Mouse (Mus musculus): ENCODE data around the gene Idh1. TPM values are rescaled to one million over a fixed set of nuclear protein-coding genes. Genes with fewer than 3 reads are reported as not detected.

Gene Idh1
- polyA plus RNA-seq, 1 experiment, result 44.7 TPM

DNA sequence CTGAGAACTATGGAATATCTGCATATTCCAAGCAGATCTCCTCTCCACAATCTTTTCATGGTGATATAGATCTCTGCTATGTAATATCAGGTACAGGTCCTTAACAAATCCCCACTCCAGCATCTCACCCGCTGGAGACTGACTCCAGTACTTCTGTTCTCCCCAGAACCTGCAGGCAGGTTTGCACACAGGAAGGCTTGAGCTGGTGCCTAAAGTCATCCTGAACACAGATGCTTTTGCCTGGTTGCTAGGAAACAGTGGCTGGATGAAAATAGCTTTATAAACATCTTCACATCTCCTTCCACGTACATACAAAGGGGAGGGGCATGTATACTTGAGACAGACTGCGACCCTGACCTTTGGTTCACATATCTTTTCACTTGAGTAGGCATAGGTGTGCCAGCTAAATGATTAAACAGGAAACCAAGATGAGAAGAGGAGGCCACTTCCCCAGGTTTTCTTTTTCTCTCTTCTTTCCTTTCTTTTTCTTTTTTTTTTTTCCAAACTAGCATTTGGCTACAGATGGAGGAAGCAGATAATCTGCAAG lies 56.6 kb downstream of the Idh1 start:
- H3K36me3 ChIP-seq (ENCODE audit: control insufficient read depth, insufficient read depth), result no peaks in the 10 kb centered on the region
- TF ChIP-seq MYOD1 (IDR thresholded peaks at IDR 0.05; ENCODE audit: control insufficient read depth in 1 of 3, insufficient read length in 2 of 3, low read depth in 2 of 3) (no peak), TCF3 (IDR thresholded peaks at IDR 0.05; ENCODE audit: insufficient read length, low read depth) (no peak), POLR2A (IDR thresholded peaks at IDR 0.05; ENCODE audit: insufficient read length, low read depth) (no peak), MAX (IDR thresholded peaks at IDR 0.05; ENCODE audit: low read depth) (no peak), REST (IDR thresholded peaks at IDR 0.05; ENCODE audit: insufficient read depth, insufficient read length) (no peak), USF1 (IDR thresholded peaks at IDR 0.05; ENCODE audit: low read depth) (no peak)
- no peak overlapping the region for H3ac ChIP-seq (ENCODE audit: control insufficient read depth, insufficient read length)
- no peaks in the 10 kb centered on the region for H3K79me2 ChIP-seq (ENCODE audit: control insufficient read depth, insufficient read depth)
- H3K4me3 ChIP-seq, result no peak overlapping the region
- H3K4me2 ChIP-seq (ENCODE audit: low read depth), result no peak overlapping the region
- no peaks in the 10 kb centered on the region for H3K27me3 ChIP-seq (ENCODE audit: control insufficient read depth, insufficient read depth, insufficient read length)

DNA sequence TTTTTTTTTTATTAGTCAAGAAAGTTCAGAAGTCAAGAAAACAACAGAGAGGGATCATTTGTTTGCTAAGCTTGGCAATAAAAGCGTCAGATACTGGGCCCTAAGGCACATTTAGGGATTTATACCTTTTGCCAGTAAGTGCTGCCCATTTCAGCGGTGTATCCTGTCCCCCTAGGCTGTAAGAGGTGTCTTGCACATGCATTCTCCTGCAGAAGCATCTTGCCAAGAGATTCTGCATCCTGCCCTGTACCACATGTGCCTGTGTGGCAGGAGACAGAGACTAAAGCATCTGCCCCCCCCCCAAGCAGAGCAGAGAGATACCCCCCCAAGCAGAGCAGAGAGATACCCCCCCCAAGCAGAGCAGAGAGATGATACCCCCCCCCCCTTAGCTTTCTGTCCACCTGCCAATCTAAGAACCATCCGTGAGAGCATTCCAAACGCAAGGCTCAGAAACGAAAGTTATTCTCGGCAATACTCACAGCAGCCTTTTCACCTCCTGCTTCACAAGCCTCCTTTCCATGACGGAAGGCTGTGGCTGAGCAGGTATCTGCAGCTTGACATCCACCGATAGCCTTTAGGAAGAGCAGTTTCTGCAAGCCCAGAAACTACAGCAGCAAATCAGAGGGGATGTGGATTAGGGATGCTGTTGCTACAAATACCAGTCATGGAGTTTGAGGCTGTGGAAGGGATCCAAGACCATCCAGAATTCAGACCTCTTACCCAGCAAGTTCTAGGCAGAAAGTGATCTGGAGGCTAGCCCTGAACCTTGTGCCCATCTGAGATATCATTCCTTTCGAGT lies 63.5 kb downstream of the Idh1 start, which contains the start of gene D630023F18Rik:
Gene D630023F18Rik (minus strand): TSS at position 641 of the 799 bp plus-strand sequence.
- Histone ChIP-seq H3K4me2 (ENCODE audit: low read depth) (peak within 1 kb of the TSS; percentile 24), H3K4me3 (no peak within 1 kb of the TSS), H3K36me3 (ENCODE audit: control insufficient read depth, insufficient read depth) (no peaks in the 10 kb centered on the region), H3ac (ENCODE audit: control insufficient read depth, insufficient read length) (no peak within 1 kb of the TSS), H3K27me3 (ENCODE audit: control insufficient read depth, insufficient read depth, insufficient read length) (no peaks in the 10 kb centered on the region), H3K79me2 (ENCODE audit: control insufficient read depth, insufficient read depth) (no peaks in the 10 kb centered on the region)
- TF ChIP-seq CEBPB (IDR thresholded peaks at IDR 0.05; ENCODE audit: insufficient read depth, poor library complexity, severe bottlenecking) (no peak), POLR2A (IDR thresholded peaks at IDR 0.05; ENCODE audit: insufficient read length, low read depth) (no peak), USF1 (IDR thresholded peaks at IDR 0.05; ENCODE audit: low read depth) (no peak), REST (IDR thresholded peaks at IDR 0.05; ENCODE audit: insufficient read depth, insufficient read length) (no peak), MYOD1 (IDR thresholded peaks at IDR 0.05; ENCODE audit: control insufficient read depth in 1 of 3, insufficient read length in 2 of 3, low read depth in 2 of 3) (no peak), MYOG (IDR thresholded peaks at IDR 0.05; ENCODE audit: control insufficient read depth in 1 of 3, insufficient read depth in 1 of 3, insufficient read length in 2 of 3, low read depth in 2 of 3) (no peak), TCF3 (IDR thresholded peaks at IDR 0.05; ENCODE audit: insufficient read length, low read depth) (no peak), SRF (IDR thresholded peaks at IDR 0.05; ENCODE audit: control insufficient read depth, insufficient read length, low read depth) (no peak), MAX (IDR thresholded peaks at IDR 0.05; ENCODE audit: low read depth) (no peak), POLR2AphosphoS2 (IDR thresholded peaks at IDR 0.05; ENCODE audit: insufficient read length, low read depth) (no peak), TCF12 (IDR thresholded peaks at IDR 0.05; ENCODE audit: insufficient read depth, poor library complexity, severe bottlenecking) (no peak)

DNA sequence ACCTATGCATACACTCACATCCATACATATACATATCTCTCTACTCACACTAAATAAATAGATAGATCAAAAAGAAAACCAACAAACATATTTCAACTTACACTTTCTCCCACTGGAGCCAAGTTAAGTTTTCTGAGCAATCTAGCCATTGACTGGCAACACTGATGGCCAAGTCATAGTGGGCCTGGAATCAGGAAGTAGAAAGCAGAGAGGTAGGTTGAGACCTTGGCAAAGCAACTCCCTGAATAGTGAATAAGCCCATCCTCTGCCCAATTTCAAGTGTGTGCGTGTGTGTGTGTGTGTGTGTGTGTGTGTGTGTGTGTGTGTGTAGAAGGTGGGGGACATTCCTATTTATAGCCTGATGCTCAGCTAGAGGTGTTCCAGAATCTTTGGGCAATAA lies 66.9 kb downstream of the Idh1 start, which contains the start of gene Gm28845:
Gene Gm28845 (minus strand): TSS at position 121 of the 400 bp plus-strand sequence.
- no peaks in the 10 kb centered on the region for H3K36me3 ChIP-seq (ENCODE audit: control insufficient read depth, insufficient read depth)
- no peak within 1 kb of the TSS for H3ac ChIP-seq (ENCODE audit: control insufficient read depth, insufficient read length)
- H3K4me2 ChIP-seq (ENCODE audit: low read depth), result no peak within 1 kb of the TSS
- TF ChIP-seq POLR2A (IDR thresholded peaks at IDR 0.05; ENCODE audit: insufficient read length, low read depth) (no peak), USF1 (IDR thresholded peaks at IDR 0.05; ENCODE audit: low read depth) (no peak), TCF3 (IDR thresholded peaks at IDR 0.05; ENCODE audit: insufficient read length, low read depth) (no peak), TCF12 (IDR thresholded peaks at IDR 0.05; ENCODE audit: insufficient read depth, poor library complexity, severe bottlenecking) (no peak), CEBPB (IDR thresholded peaks at IDR 0.05; ENCODE audit: insufficient read depth, poor library complexity, severe bottlenecking) (no peak), MAX (IDR thresholded peaks at IDR 0.05; ENCODE audit: low read depth) (no peak), E2F4 (IDR thresholded peaks at IDR 0.05; ENCODE audit: insufficient read depth) (no peak), POLR2AphosphoS2 (IDR thresholded peaks at IDR 0.05; ENCODE audit: insufficient read length, low read depth) (no peak), MYOG (IDR thresholded peaks at IDR 0.05; ENCODE audit: control insufficient read depth in 1 of 3, insufficient read depth in 1 of 3, insufficient read length in 2 of 3, low read depth in 2 of 3) (no peak), REST (IDR thresholded peaks at IDR 0.05; ENCODE audit: insufficient read depth, insufficient read length) (no peak), MYOD1 (IDR thresholded peaks at IDR 0.05; ENCODE audit: control insufficient read depth in 1 of 3, insufficient read length in 2 of 3, low read depth in 2 of 3) (no peak), SRF (IDR thresholded peaks at IDR 0.05; ENCODE audit: control insufficient read depth, insufficient read length, low read depth) (no peak)
- H3K27me3 ChIP-seq (ENCODE audit: control insufficient read depth, insufficient read depth, insufficient read length), result no peaks in the 10 kb centered on the region
- no peak within 1 kb of the TSS for H3K4me3 ChIP-seq
- no peaks in the 10 kb centered on the region for H3K79me2 ChIP-seq (ENCODE audit: control insufficient read depth, insufficient read depth)

DNA sequence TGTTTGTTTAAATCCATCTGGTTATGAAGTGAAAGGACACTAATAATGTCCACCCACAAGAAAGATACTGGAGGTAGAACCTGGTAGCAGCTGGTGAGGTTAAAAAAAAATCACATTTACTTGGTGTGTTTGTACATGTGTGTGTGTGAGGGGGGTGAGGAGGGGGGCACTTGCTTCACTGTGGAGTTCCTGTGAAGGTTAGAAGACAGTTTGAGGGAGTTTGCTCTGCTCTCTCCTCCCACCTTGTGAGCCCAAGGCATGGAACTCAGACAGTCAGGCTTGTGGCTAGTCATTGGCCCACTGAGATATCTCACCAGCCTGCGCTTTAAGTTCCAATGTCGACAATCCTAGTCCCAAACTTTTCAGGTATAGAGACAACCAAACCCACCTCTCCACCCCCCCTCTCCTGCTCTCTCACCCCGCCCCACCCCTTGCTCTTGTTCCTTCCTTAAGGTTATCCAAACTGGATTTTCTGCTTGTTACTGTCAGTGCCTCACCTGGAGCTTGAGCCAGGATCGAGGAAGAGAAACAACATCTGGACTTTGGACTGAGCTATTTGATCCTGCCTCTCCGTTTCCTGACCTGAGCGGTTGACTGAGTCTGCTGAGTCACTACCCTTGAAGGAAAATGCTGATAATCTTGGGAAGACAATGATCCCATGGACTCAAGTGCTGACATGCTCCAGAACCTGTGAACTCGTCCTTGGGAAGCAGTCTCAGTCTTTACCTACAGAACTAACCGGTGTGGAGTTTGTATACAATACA lies 68.0 kb downstream of the Idh1 start:
- H3K27me3 ChIP-seq (ENCODE audit: control insufficient read depth, insufficient read depth, insufficient read length), result no peaks in the 10 kb centered on the region
- no peak overlapping the region for H3K4me3 ChIP-seq
- H3ac ChIP-seq (ENCODE audit: control insufficient read depth, insufficient read length), result no peak overlapping the region
- TF ChIP-seq MAX (IDR thresholded peaks at IDR 0.05; ENCODE audit: low read depth), result no peak
- TF ChIP-seq CEBPB (IDR thresholded peaks at IDR 0.05; ENCODE audit: insufficient read depth, poor library complexity, severe bottlenecking), result no peak
- no peak for TF ChIP-seq USF1 (IDR thresholded peaks at IDR 0.05; ENCODE audit: low read depth)
- TF ChIP-seq SRF (IDR thresholded peaks at IDR 0.05; ENCODE audit: control insufficient read depth, insufficient read length, low read depth), result no peak
- no peak for TF ChIP-seq TCF3 (IDR thresholded peaks at IDR 0.05; ENCODE audit: insufficient read length, low read depth)
- no peak for TF ChIP-seq POLR2AphosphoS2 (IDR thresholded peaks at IDR 0.05; ENCODE audit: insufficient read length, low read depth)
- no peak for TF ChIP-seq POLR2A (IDR thresholded peaks at IDR 0.05; ENCODE audit: insufficient read length, low read depth)
- no peak for TF ChIP-seq MYOG (IDR thresholded peaks at IDR 0.05; ENCODE audit: control insufficient read depth in 1 of 3, insufficient read depth in 1 of 3, insufficient read length in 2 of 3, low read depth in 2 of 3)
- no peak for TF ChIP-seq TCF12 (IDR thresholded peaks at IDR 0.05; ENCODE audit: insufficient read depth, poor library complexity, severe bottlenecking)
- no peak for TF ChIP-seq REST (IDR thresholded peaks at IDR 0.05; ENCODE audit: insufficient read depth, insufficient read length)
- H3K79me2 ChIP-seq (ENCODE audit: control insufficient read depth, insufficient read depth), result no peaks in the 10 kb centered on the region
- no peaks in the 10 kb centered on the region for H3K36me3 ChIP-seq (ENCODE audit: control insufficient read depth, insufficient read depth)
- no peak overlapping the region for H3K4me2 ChIP-seq (ENCODE audit: low read depth)

Data from myocyte (in vitro differentiated cells).